Mouse (Mus musculus) layer of hippocampus, adult 8-10 months (tissue): ENCODE measurements at regions not wholly inside any gene's neighbourhood (a gene's known extent, or its start where the extent isn't known, plus 50 kb on each side); places are given as distances from the start of the nearest gene placed in this dataset.

Source experiments
- DNase-seq, 2 experiments: peaks; one replicate each; pipeline ENCODE4 v3.0.0; 2022; ENCODE audit warnings: low spot score in 2 of 2

GRCm38 (mm10) chr12:32273474-32273873 lies 65.0 kb upstream of the Pik3cg start:
- no peak for DNase-seq

GRCm38 (mm10) chr12:32279861-32280260 lies 71.4 kb upstream of the Pik3cg start:
- no peak for DNase-seq

- no peak for DNase-seq
These were observed 71.8 kb upstream of the Pik3cg start for GRCm38 (mm10) chr12:32280309-32280708.

GRCm38 (mm10) chr12:32282371-32283163 lies 74.1 kb upstream of the Pik3cg start:
- no peak for DNase-seq

- DNase-seq: no peak
These were observed 76.6 kb upstream of the Pik3cg start for GRCm38 (mm10) chr12:32285039-32285438.

- no peak for DNase-seq
These were observed 78.2 kb upstream of the Pik3cg start for GRCm38 (mm10) chr12:32286652-32287051.

GRCm38 (mm10) chr12:32291145-32291544 lies 82.7 kb upstream of the Pik3cg start:
- DNase-seq: no peak

GRCm38 (mm10) chr12:32291962-32292748 lies 83.7 kb upstream of the Pik3cg start:
- DNase-seq: peak; percentile 14 to 59

GRCm38 (mm10) chr12:32292749-32293128 lies 84.3 kb upstream of the Pik3cg start:
- DNase-seq: no peak

GRCm38 (mm10) chr12:32297431-32297830 lies 81.1 kb upstream of the Ccdc71l start:
- DNase-seq: no peak

GRCm38 (mm10) chr12:32299714-32300113 lies 78.8 kb upstream of the Ccdc71l start:
- DNase-seq: no peak

GRCm38 (mm10) chr12:32305736-32306135 lies 72.8 kb upstream of the Ccdc71l start:
- DNase-seq: no peak

GRCm38 (mm10) chr12:32306326-32306725 lies 72.2 kb upstream of the Ccdc71l start:
- no peak for DNase-seq

- DNase-seq: no peak
These were observed 71.1 kb upstream of the Ccdc71l start for GRCm38 (mm10) chr12:32307280-32308006.

GRCm38 (mm10) chr12:32315099-32315783 lies 63.3 kb upstream of the Ccdc71l start:
- no peak for DNase-seq
